Mouse (Mus musculus): Measurements from ENCODE around the gene Fgb.

DNA sequence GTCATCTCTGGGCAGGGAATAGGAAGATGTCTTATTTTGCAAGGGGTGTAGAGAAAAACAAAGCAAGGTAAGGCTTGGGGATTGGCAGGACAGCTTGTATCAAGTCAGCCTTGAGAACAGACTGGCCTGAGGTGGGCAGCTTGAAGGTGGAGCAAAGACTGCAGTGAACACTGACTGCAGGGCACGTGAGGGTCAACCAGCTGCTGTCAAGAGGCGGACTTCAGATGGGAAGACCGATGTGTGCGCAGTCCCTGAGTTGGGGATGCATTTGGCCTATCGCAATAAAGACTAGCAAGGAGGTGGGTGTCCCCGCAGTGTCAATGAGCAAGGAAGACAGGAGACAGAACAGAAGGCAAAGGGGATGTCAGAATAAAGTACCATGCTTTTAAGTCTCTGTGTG, 56.7 kb downstream of the Fgb start:
- TF ChIP-seq POLR2A (IDR thresholded peaks at IDR 0.05; ENCODE audit: low read depth, low read length) (no peak), CTCF (IDR thresholded peaks at IDR 0.05; ENCODE audit: extremely low read depth, insufficient read depth, insufficient read length, insufficient replicate concordance) (no peak)

Data from spleen, adult 2 months (tissue).